Mouse (Mus musculus) bone marrow macrophage, adult 2 months (primary cell): ENCODE measurements around the gene Itga9. TPM values are rescaled to one million over a fixed set of nuclear protein-coding genes. Genes with fewer than 3 reads are reported as not detected.

Experiments
- H3K27ac ChIP-seq: 2 replicates; pipeline ENCODE4 v1.5.1; 2012; ENCODE audit warnings: low read depth, low read length; ENCODE audit not compliant: insufficient read depth
- H3K4me1 ChIP-seq: 2 replicates; pipeline ENCODE4 v1.6.1; 2012; ENCODE audit warnings: low read length; ENCODE audit not compliant: control insufficient read depth, insufficient read depth
- H3K4me3 ChIP-seq: 2 replicates; pipeline ENCODE4 v1.5.1; 2012; ENCODE audit warnings: mild to moderate bottlenecking, low read length, moderate library complexity; ENCODE audit not compliant: insufficient read depth
- CTCF ChIP-seq: IDR thresholded peaks from 2 replicates; pipeline ENCODE4 v1.5.1; 2012; ENCODE audit warnings: low read depth, mild to moderate bottlenecking, low read length, moderate library complexity
- POLR2A ChIP-seq: IDR thresholded peaks from 2 replicates; pipeline ENCODE4 v1.6.1; 2012; ENCODE audit warnings: mild to moderate bottlenecking, low read depth, low read length, borderline replicate concordance
- polyA plus RNA-seq: library from polyadenylated mRNA; stranded (reverse); fragments of >200 nt; gene quantifications from 2 replicates; pipeline ENCODE4 v1.2.4, GENCODE M21; 2012; ENCODE audit not compliant: missing spikeins, insufficient read depth, insufficient read length

Gene Itga9
- polyA plus RNA-seq, 1 experiment = 5.3 TPM

- Histone ChIP-seq H3K27ac (no peak overlapping the region), H3K4me1 (no peaks in the 10 kb centered on the region), H3K4me3 (no peak overlapping the region)
- TF ChIP-seq CTCF = no peak
- TF ChIP-seq POLR2A = no peak
Measured at GRCm38 (mm10) chr9:118778596-118778995, 172.1 kb downstream of the Itga9 start.

GRCm38 (mm10) chr9:118784621-118785020, 178.1 kb downstream of the Itga9 start:
- no peak overlapping the region for H3K4me3 ChIP-seq
- no peak for TF ChIP-seq POLR2A
- no peak for TF ChIP-seq CTCF
- no peak overlapping the region for H3K27ac ChIP-seq
- H3K4me1 ChIP-seq = no peaks in the 10 kb centered on the region

GRCm38 (mm10) chr9:118785816-118786215, 179.3 kb downstream of the Itga9 start:
- Histone ChIP-seq H3K4me1 (no peaks in the 10 kb centered on the region), H3K4me3 (no peak overlapping the region), H3K27ac (no peak overlapping the region)
- no peak for TF ChIP-seq CTCF
- no peak for TF ChIP-seq POLR2A

- Histone ChIP-seq H3K4me3 (no peak overlapping the region), H3K27ac (no peak overlapping the region), H3K4me1 (no peaks in the 10 kb centered on the region)
- TF ChIP-seq POLR2A (no peak), CTCF (no peak)
Measured at GRCm38 (mm10) chr9:118788869-118789281, 182.4 kb downstream of the Itga9 start.

- Histone ChIP-seq H3K4me3 (no peak overlapping the region), H3K27ac (no peak overlapping the region), H3K4me1 (no peaks in the 10 kb centered on the region)
- TF ChIP-seq POLR2A (no peak), CTCF (no peak)
Measured at GRCm38 (mm10) chr9:118791231-118791630, 184.7 kb downstream of the Itga9 start.

- no peak overlapping the region for H3K4me3 ChIP-seq
- no peak for TF ChIP-seq CTCF
- no peak for TF ChIP-seq POLR2A
- H3K4me1 ChIP-seq = no peaks in the 10 kb centered on the region
- H3K27ac ChIP-seq = no peak overlapping the region
Measured at GRCm38 (mm10) chr9:118793151-118793785, 186.8 kb downstream of the Itga9 start.

GRCm38 (mm10) chr9:118794668-118795067, 188.2 kb downstream of the Itga9 start:
- Histone ChIP-seq H3K27ac (no peak overlapping the region), H3K4me3 (no peak overlapping the region), H3K4me1 (no peaks in the 10 kb centered on the region)
- TF ChIP-seq POLR2A = no peak
- TF ChIP-seq CTCF = no peak

GRCm38 (mm10) chr9:118795304-118795703, 188.8 kb downstream of the Itga9 start:
- Histone ChIP-seq H3K27ac (no peak overlapping the region), H3K4me3 (no peak overlapping the region), H3K4me1 (no peaks in the 10 kb centered on the region)
- TF ChIP-seq CTCF (no peak), POLR2A (no peak)

GRCm38 (mm10) chr9:118799105-118799504, 192.6 kb downstream of the Itga9 start:
- H3K27ac ChIP-seq = no peak overlapping the region
- H3K4me1 ChIP-seq = no peaks in the 10 kb centered on the region
- TF ChIP-seq POLR2A (no peak), CTCF (no peak)
- H3K4me3 ChIP-seq = no peak overlapping the region

- H3K4me1 ChIP-seq = no peaks in the 10 kb centered on the region
- TF ChIP-seq POLR2A = no peak
- TF ChIP-seq CTCF = no peak
- H3K27ac ChIP-seq = no peak overlapping the region
- H3K4me3 ChIP-seq = no peak overlapping the region
Measured at GRCm38 (mm10) chr9:118801176-118801909, 194.9 kb downstream of the Itga9 start.
